Mouse (Mus musculus) heart, embryonic 11.5 days (tissue): Measurements from ENCODE around the gene Ppp1cb. TPM values are rescaled to one million over a fixed set of nuclear protein-coding genes. Genes with fewer than 3 reads are reported as not detected.

Experiments
- ATAC-seq: fragments of 200-750 bp; cut with Nextera tagmentation; replicated peaks from 2 replicates; pipeline ENCODE4 v1.8.0; 2017; ENCODE audit warnings: moderate library complexity; ENCODE audit not compliant: insufficient number of reproducible peaks, low FRiP score, low TSS enrichment
- H3K27ac ChIP-seq: fragments of 300-500 bp; sonication (generic); 2 replicates; pipeline ENCODE4 v1.5.1; 2014; ENCODE audit warnings: mild to moderate bottlenecking, low read depth, low read length
- H3K27me3 ChIP-seq: fragments of 300-500 bp; sonication (generic); 2 replicates; pipeline ENCODE4 v1.6.1; 2014; ENCODE audit warnings: mild to moderate bottlenecking, low read length, mixed read lengths; ENCODE audit not compliant: control insufficient read depth, insufficient read depth
- H3K36me3 ChIP-seq: fragments of 300-500 bp; sonication (generic); 2 replicates; pipeline ENCODE4 v1.6.1; 2014; ENCODE audit warnings: mild to moderate bottlenecking, low read length, moderate library complexity, mixed read lengths; ENCODE audit not compliant: control insufficient read depth, insufficient read depth
- H3K4me1 ChIP-seq: fragments of 300-500 bp; sonication (generic); 2 replicates; pipeline ENCODE4 v1.6.1; 2014; ENCODE audit warnings: low read length; ENCODE audit not compliant: control insufficient read depth, insufficient read depth
- H3K4me2 ChIP-seq: fragments of 300-500 bp; sonication (generic); 2 replicates; pipeline ENCODE4 v1.6.1; 2014; ENCODE audit warnings: mild to moderate bottlenecking, moderate library complexity
- H3K4me3 ChIP-seq: fragments of 300-500 bp; sonication (generic); 2 replicates; pipeline ENCODE4 v1.5.1; 2014; ENCODE audit warnings: low read depth, low read length
- H3K9ac ChIP-seq: fragments of 300-500 bp; sonication (generic); 2 replicates; pipeline ENCODE4 v1.6.1; 2014; ENCODE audit warnings: mild to moderate bottlenecking, low read depth, low read length, moderate library complexity
- H3K9me3 ChIP-seq: fragments of 300-500 bp; sonication (generic); replicated peaks from 2 replicates; pipeline ENCODE4 v1.6.1; 2016; ENCODE audit warnings: low read length; ENCODE audit not compliant: control insufficient read depth
- WGBS: fragments of 180-500 bp; shearing (Covaris S2); extraction: QIAGEN DNeasy Blood & Tissue Kit; methylation state at CpG from one replicate; pipeline ENCODE4 v1.1.7; 2014; ENCODE audit not compliant: insufficient replicate concordance; 5-methylcytosine and 5-hydroxymethylcytosine counted together
- polyA plus RNA-seq: library from polyadenylated mRNA; unstranded; fragments of >200 nt; fragmentation: Nextera tagmentation; extraction: Ambion mirVana; gene quantifications from 2 replicates; pipeline ENCODE4 v1.2.1, GENCODE M21; 2014

Gene Ppp1cb
- polyA plus RNA-seq, 1 experiment from 2014 or later, result 264 TPM

DNA sequence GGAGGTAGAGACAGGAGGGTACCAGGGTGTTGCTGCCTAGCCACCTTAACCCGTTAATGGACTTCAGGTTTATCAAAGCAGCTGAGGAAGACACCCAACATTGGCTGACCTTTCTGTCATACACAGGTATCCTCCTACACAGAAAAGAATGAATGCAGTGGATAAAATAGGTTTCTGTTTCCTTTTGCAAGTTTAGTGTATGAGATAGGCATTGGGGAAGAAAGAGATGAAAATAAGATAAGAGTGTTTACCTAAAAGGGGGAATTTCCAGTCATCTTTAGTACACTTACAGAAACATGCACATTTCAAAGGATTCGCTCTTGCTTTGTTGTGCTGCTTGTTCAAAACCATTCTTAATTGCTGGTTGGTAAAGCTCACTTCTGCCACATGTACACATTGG, 29.4 kb downstream of the Ppp1cb start:
- Histone ChIP-seq H3K4me2 (no peak overlapping the region), H3K36me3 (peaks cover 29% of the 10 kb centered on the region), H3K9ac (no peak overlapping the region), H3K27me3 (no peaks in the 10 kb centered on the region), H3K4me3 (no peak overlapping the region), H3K27ac (no peak overlapping the region), H3K4me1 (no peaks in the 10 kb centered on the region), H3K9me3 (no peaks in the 10 kb centered on the region)
- no peak for ATAC-seq
- 90% methylated on average over 2 of the region's 2 CpGs for WGBS

GRCm38 (mm10) chr5:32494084-32494700, 35.5 kb downstream of the Ppp1cb start:
- no peak overlapping the region for H3K4me3 ChIP-seq
- 77% methylated on average over 3 of the region's 3 CpGs for WGBS
- H3K4me2 ChIP-seq, result no peak overlapping the region
- no peaks in the 10 kb centered on the region for H3K9me3 ChIP-seq
- no peak overlapping the region for H3K27ac ChIP-seq
- no peaks in the 10 kb centered on the region; the same call in 1 of the 2 replicates for H3K4me1 ChIP-seq
- H3K9ac ChIP-seq, result no peak overlapping the region
- no peaks in the 10 kb centered on the region for H3K27me3 ChIP-seq
- ATAC-seq, result no peak
- peaks cover 23% of the 10 kb centered on the region for H3K36me3 ChIP-seq

- 79% methylated on average over 3 of the region's 3 CpGs for WGBS
- Histone ChIP-seq H3K4me2 (no peak overlapping the region), H3K4me1 (no peaks in the 10 kb centered on the region), H3K36me3 (no peaks in the 10 kb centered on the region), H3K9ac (no peak overlapping the region), H3K4me3 (no peak overlapping the region), H3K27ac (no peak overlapping the region), H3K9me3 (no peaks in the 10 kb centered on the region), H3K27me3 (no peaks in the 10 kb centered on the region)
- no peak for ATAC-seq
Measured at GRCm38 (mm10) chr5:32508766-32509165, 50.1 kb downstream of the Ppp1cb start.

DNA sequence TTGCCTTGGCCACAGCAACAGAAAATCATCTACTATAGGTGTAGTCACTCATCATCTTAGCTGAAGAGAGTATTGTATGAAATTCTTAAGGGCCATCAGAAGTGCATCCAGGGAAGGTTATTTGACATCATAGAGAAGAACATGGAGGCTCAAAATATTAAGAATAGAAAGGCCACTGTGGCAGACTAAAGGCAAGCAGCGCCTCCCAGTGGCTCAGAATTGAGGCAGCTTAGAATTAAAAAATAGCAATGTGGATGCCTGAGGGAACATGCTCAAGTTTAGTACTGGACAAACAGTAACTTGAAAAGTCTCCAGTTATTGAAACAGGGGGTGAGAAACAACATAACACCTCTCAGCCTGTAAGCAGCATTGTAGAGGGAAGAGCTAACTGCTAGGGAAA, 61.7 kb downstream of the Ppp1cb start:
- no peaks in the 10 kb centered on the region for H3K36me3 ChIP-seq
- WGBS, result 43% methylated on average over 1 of the region's 1 CpGs
- no peaks in the 10 kb centered on the region for H3K27me3 ChIP-seq
- no peak overlapping the region for H3K9ac ChIP-seq
- H3K9me3 ChIP-seq, result no peaks in the 10 kb centered on the region
- H3K4me2 ChIP-seq, result no peak overlapping the region
- no peak overlapping the region for H3K4me3 ChIP-seq
- no peak for ATAC-seq
- no peak overlapping the region for H3K27ac ChIP-seq
- no peaks in the 10 kb centered on the region for H3K4me1 ChIP-seq

GRCm38 (mm10) chr5:32549449-32549848, 90.8 kb downstream of the Ppp1cb start:
- H3K9me3 ChIP-seq, result no peaks in the 10 kb centered on the region
- no peak overlapping the region for H3K4me2 ChIP-seq
- no peak overlapping the region for H3K9ac ChIP-seq
- no peaks in the 10 kb centered on the region for H3K27me3 ChIP-seq
- no peak overlapping the region for H3K4me3 ChIP-seq
- no peak for ATAC-seq
- no peaks in the 10 kb centered on the region for H3K36me3 ChIP-seq
- WGBS, result 80% methylated on average over 2 of the region's 2 CpGs
- no peaks in the 10 kb centered on the region for H3K4me1 ChIP-seq
- H3K27ac ChIP-seq, result no peak overlapping the region

DNA sequence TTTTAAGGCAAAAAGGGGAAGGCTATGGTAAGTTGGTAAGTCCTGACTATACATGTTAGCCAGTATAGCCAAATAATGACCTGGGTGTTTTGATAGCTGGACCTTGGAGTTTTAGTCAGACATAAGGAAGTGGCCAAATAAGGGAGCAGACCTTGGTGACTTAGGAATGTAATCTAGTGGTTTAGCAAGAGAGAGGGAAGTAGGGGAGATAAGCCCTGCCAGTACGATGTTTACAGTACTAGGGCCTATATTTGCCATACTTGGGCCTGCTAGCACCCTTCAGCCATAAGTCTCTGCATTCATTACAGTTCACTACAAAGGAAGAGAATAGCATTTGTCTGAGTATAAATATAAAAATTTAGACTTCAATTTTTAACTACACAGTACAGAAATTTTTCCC, 106.1 kb downstream of the Ppp1cb start:
- Histone ChIP-seq H3K27ac (no peak overlapping the region), H3K9ac (no peak overlapping the region), H3K4me3 (no peak overlapping the region), H3K4me2 (no peak overlapping the region), H3K27me3 (no peaks in the 10 kb centered on the region), H3K4me1 (peaks cover 2% of the 10 kb centered on the region; the same call in 1 of the 2 replicates), H3K9me3 (no peaks in the 10 kb centered on the region), H3K36me3 (no peaks in the 10 kb centered on the region)
- no peak for ATAC-seq
- 3% methylated on average over 1 of the region's 1 CpGs for WGBS

Other genes with a start within 250 kb of the Ppp1cb start
- gene Plb1, start 226.1 kb upstream of the Ppp1cb start, polyA plus RNA-seq, result 0.97 and 1.4 TPM in 2 replicates
- 26.2 and 27.4 TPM in 2 replicates for gene Yes1, start 152.3 kb downstream of the Ppp1cb start, polyA plus RNA-seq